Mouse (Mus musculus): ENCODE data around the gene Gm3448.
"Not testable (repeated sequence)": the region's sequence is repeated elsewhere in the genome, so short reads cannot be mapped to it uniquely, and the experiment has no call there.

Gm3448 gene

GRCm38 (mm10) chr17:15040455-15040854 lies 882 bp downstream of the Gm3448 start:
- in situ Hi-C loops (cut with MboI, MseI) = not testable (repeated sequence)

- in situ Hi-C loops (cut with MboI, MseI) = loop anchor here in 1 of 2 experiments (5.0 kb wide), 1 partner anchor 64 kb away; no protein-coding TSS in a partner anchor
These were observed 9.9 kb downstream of the Gm3448 start for GRCm38 (mm10) chr17:15031414-15031813.

GRCm38 (mm10) chr17:15025513-15025912 lies 15.8 kb downstream of the Gm3448 start:
- in situ Hi-C loops (cut with MboI, MseI) = loop anchor here in 1 of 2 experiments (5.0 kb wide), 1 partner anchor 73 kb away; no protein-coding TSS in a partner anchor

GRCm38 (mm10) chr17:15024502-15025193 lies 16.7 kb downstream of the Gm3448 start:
- in situ Hi-C loops (cut with MboI, MseI) = loop anchor here in 1 of 2 experiments (5.0 kb wide), 1 partner anchor 72 kb away; no protein-coding TSS in a partner anchor

GRCm38 (mm10) chr17:15023878-15024492 lies 17.4 kb downstream of the Gm3448 start:
- in situ Hi-C loops (cut with MboI, MseI) = not testable (repeated sequence)

GRCm38 (mm10) chr17:15021503-15022220 lies 19.7 kb downstream of the Gm3448 start:
- in situ Hi-C loops (cut with MboI, MseI) = not testable (repeated sequence)

GRCm38 (mm10) chr17:15009706-15010413 lies 31.5 kb downstream of the Gm3448 start, which contains the start of gene Gm3435:
Gene Gm3435, plus strand, starts transcription at chr17:15010176.
- in situ Hi-C loops (cut with MboI, MseI) = not testable (repeated sequence)

GRCm38 (mm10) chr17:15009088-15009487 lies 32.2 kb downstream of the Gm3448 start:
- in situ Hi-C loops (cut with MboI, MseI) = not testable (repeated sequence)

- in situ Hi-C loops (cut with MboI, MseI) = not testable (repeated sequence)
These were observed 41.3 kb downstream of the Gm3448 start for GRCm38 (mm10) chr17:15000047-15000446.

- in situ Hi-C loops (cut with MboI, MseI) = loop anchor here (5.0 to 25.0 kb wide), 3 partner anchors 37 to 718 kb away; partner anchors contain the start of genes 1600012H06Rik (in 1 of the 2), Chd1 (in 1 of the 2) and Wdr27 (in 1 of the 2)
These were observed 47.2 kb downstream of the Gm3448 start for GRCm38 (mm10) chr17:14994140-14994539.

GRCm38 (mm10) chr17:14993139-14993832 lies 48.1 kb downstream of the Gm3448 start:
- in situ Hi-C loops (cut with MboI, MseI) = loop anchor here (5.0 to 25.0 kb wide), 3 partner anchors 36 to 719 kb away; partner anchors contain the start of genes 1600012H06Rik (in 1 of the 2), Chd1 (in 1 of the 2) and Wdr27 (in 1 of the 2)

- in situ Hi-C loops (cut with MboI, MseI) = loop anchor here (5.0 to 25.0 kb wide), 3 partner anchors 35 to 720 kb away; partner anchors contain the start of genes 1600012H06Rik (in 1 of the 2), Chd1 (in 1 of the 2) and Wdr27 (in 1 of the 2)
These were observed 48.7 kb downstream of the Gm3448 start for GRCm38 (mm10) chr17:14992522-14993138.

- in situ Hi-C loops (cut with MboI, MseI) = loop anchor here (5.0 to 25.0 kb wide), 3 partner anchors 33 to 722 kb away; partner anchors contain the start of genes 1600012H06Rik (in 1 of the 2), Chd1 (in 1 of the 2) and Wdr27 (in 1 of the 2)
These were observed 51.1 kb downstream of the Gm3448 start for GRCm38 (mm10) chr17:14990116-14990702.

GRCm38 (mm10) chr17:14978362-14979038 lies 62.8 kb downstream of the Gm3448 start, which contains the start of the genes 9030025P20Rik and Gm3417:
Gene 9030025P20Rik, plus strand, starts transcription at chr17:14978468.
Gene Gm3417, minus strand, starts transcription at chr17:14978790.
- in situ Hi-C loops (cut with MboI, MseI) = loop anchor here in 1 of 2 experiments (25.0 kb wide), 1 partner anchor 734 kb away; the partner anchor contains the start of gene Chd1

GRCm38 (mm10) chr17:14977718-14978361 lies 63.5 kb downstream of the Gm3448 start:
- in situ Hi-C loops (cut with MboI, MseI) = loop anchor here in 1 of 2 experiments (25.0 kb wide), 1 partner anchor 734 kb away; the partner anchor contains the start of gene Chd1

- in situ Hi-C loops (cut with MboI, MseI) = loop anchor here (5.0 to 25.0 kb wide), 2 partner anchors 64 to 744 kb away; partner anchors contain the start of gene Chd1 (in 1 of the 2)
These were observed 72.9 kb downstream of the Gm3448 start for GRCm38 (mm10) chr17:14968373-14968913.

- in situ Hi-C loops (cut with MboI, MseI) = loop anchor here in 1 of 2 experiments (25.0 kb wide), 1 partner anchor 751 kb away; the partner anchor contains the start of gene Chd1
These were observed 79.7 kb downstream of the Gm3448 start for GRCm38 (mm10) chr17:14961557-14962154.
